Mouse (Mus musculus): ENCODE measurements around the gene Krt4. TPM values are rescaled to one million over a fixed set of nuclear protein-coding genes. Genes with fewer than 3 reads are reported as not detected.

The Krt4 gene
- not detected for polyA plus RNA-seq (2015; fragmentation: Illumina TruSeq; extraction: RNeasy Lipid Tissue Mini Kit (QIAGEN cat#74804); ENCODE audit: low read depth, low replicate concordance)

DNA sequence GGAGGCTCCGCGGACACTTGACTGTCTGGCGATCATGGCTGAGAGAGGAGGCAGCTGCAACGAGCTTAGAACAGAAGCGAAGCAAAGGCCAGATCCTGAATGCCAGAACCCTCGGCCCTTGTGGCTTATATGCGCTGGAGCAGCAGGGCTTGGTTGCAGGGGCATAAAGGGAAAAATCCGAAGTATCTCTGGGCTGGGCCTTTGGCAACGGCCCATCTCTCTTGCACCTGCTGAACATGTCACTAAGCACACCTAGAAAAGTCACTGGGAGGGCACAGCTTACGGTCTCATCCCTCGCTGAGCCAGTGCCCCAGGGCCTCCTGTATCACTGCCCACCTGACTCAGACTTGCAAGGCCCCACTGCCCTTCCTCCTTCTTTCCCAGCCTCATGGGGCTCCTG, at the start of gene Krt4:
Gene Krt4, minus strand, starts transcription at position 101 of the 400 bp plus-strand sequence.

DNA sequence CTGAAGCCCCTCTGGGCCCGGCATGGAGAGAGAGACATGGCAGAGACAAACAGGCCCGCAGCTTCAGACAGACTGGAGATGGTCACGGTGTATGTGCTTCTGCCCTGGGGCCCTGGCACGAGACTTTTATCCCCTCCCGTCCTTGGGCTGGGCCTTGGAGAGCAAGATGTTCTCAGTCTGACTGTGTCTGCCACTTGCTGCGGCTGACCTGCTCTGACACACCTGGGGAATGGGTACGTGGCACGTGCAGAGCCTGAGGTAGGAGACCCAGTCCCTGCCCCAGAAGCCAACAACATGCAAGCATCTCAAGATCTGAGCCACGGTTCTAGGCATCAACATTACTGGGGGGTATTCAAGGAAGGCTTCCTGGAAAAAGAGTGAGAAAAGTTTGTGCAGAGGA, 29.7 kb upstream of the Krt4 start, which contains the start of gene Krt78:
Gene Krt78, minus strand, starts transcription at position 101 of the 400 bp plus-strand sequence.

DNA sequence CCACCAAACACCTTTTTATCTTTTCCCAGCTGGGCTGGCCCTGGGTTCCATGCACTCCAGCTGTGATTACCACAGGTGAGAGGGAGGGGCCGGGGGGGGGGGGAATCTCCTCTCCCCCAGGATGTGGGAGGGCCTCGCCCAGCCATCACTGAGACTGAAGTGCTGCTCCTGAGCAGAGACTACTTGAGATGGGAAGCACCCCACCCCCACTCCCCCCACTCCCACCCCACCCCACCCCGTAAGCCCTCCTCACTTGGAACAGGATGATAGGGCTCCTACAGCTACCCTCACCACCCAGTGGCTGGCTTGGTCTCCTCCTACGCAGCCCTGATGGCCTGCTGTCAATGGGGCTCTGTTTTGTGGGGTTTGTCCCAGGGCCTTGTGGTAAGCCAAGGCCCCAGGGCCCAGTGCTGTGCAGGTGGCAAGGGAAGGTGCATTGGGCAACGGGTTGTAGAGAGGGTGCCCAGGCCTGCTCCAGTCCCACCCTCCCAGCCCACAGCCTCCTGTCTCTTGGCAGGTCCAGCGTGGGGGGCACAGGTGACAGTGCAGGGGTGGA, 15.8 kb upstream of the Krt4 start, which contains the start of gene Krt79:
Gene Krt79, minus strand, starts transcription at position 51 of the 556 bp plus-strand sequence.

DNA sequence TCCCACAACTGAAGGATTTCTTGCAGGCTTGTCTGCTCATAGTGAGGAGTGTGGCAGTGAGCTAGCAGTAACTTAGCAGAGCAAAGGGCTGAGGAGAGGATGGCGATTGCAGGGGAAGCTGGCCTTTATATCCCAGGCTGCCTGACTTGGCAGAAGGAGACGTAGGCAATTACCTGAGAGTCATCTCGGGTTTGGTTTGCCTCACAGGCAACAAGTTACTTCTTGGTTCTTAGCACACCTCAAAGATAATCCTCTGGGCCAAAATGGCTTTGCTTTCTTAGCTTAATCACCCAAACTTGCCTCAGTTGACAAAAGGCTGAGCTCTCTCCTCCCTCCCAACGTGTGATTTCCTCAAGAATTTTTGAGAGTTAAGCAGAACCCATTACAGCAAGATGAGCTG, 31.7 kb downstream of the Krt4 start, which contains the start of gene Krt76:
Gene Krt76, minus strand, starts transcription at position 101 of the 400 bp plus-strand sequence.

DNA sequence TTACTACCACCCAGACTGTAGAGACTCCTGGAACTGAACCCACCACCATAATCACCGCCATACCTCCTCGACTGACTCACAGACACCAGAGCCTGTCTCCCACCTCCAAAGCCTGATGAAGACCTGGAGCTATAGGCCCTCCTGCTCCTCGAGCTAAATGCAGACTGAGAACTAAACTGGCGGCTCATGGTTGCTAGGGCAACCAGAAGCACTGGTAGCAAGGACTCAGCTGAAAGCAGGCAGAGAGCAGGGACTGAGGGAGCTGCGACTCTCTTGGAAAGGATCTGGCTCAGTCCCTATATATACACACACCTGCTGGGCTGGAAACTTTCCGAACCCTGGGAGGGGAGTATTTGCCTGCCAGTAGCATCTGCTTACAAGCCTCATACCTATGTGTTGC, 55.1 kb downstream of the Krt4 start, which contains the start of gene Krt77:
Gene Krt77, minus strand, starts transcription at position 275 of the 400 bp plus-strand sequence.

Other genes starting within 250 kb of the Krt4 start
- gene Krt6b, start 244.4 kb downstream of the Krt4 start, polyA plus RNA-seq (2015; fragmentation: Illumina TruSeq; extraction: RNeasy Lipid Tissue Mini Kit (QIAGEN cat#74804); ENCODE audit: low read depth, low replicate concordance) = not detected
- gene Krt6a, start 230.4 kb downstream of the Krt4 start, polyA plus RNA-seq (2015; fragmentation: Illumina TruSeq; extraction: RNeasy Lipid Tissue Mini Kit (QIAGEN cat#74804); ENCODE audit: low read depth, low replicate concordance) = not detected
- not detected for gene Krt5, start 211.8 kb downstream of the Krt4 start, polyA plus RNA-seq (2015; fragmentation: Illumina TruSeq; extraction: RNeasy Lipid Tissue Mini Kit (QIAGEN cat#74804); ENCODE audit: low read depth, low replicate concordance)
- not detected for gene Krt71, start 181.6 kb downstream of the Krt4 start, polyA plus RNA-seq (2015; fragmentation: Illumina TruSeq; extraction: RNeasy Lipid Tissue Mini Kit (QIAGEN cat#74804); ENCODE audit: low read depth, low replicate concordance)
- gene Krt72, start 138.3 kb downstream of the Krt4 start, polyA plus RNA-seq (2015; fragmentation: Illumina TruSeq; extraction: RNeasy Lipid Tissue Mini Kit (QIAGEN cat#74804); ENCODE audit: low read depth, low replicate concordance) = not detected
- 0.88 TPM for gene Krt73, start 122.4 kb downstream of the Krt4 start, polyA plus RNA-seq (2015; fragmentation: Illumina TruSeq; extraction: RNeasy Lipid Tissue Mini Kit (QIAGEN cat#74804); ENCODE audit: low read depth, low replicate concordance)
- gene Krt2, start 106.6 kb downstream of the Krt4 start, polyA plus RNA-seq (2015; fragmentation: Illumina TruSeq; extraction: RNeasy Lipid Tissue Mini Kit (QIAGEN cat#74804); ENCODE audit: low read depth, low replicate concordance) = 0.65 TPM
- 5.6 TPM for gene Krt1, start 73.9 kb downstream of the Krt4 start, polyA plus RNA-seq (2015; fragmentation: Illumina TruSeq; extraction: RNeasy Lipid Tissue Mini Kit (QIAGEN cat#74804); ENCODE audit: low read depth, low replicate concordance)
- 6.7 TPM for gene Krt77, start 55.0 kb downstream of the Krt4 start, polyA plus RNA-seq (2015; fragmentation: Illumina TruSeq; extraction: RNeasy Lipid Tissue Mini Kit (QIAGEN cat#74804); ENCODE audit: low read depth, low replicate concordance)
- gene Krt76, start 31.8 kb downstream of the Krt4 start, polyA plus RNA-seq (2015; fragmentation: Illumina TruSeq; extraction: RNeasy Lipid Tissue Mini Kit (QIAGEN cat#74804); ENCODE audit: low read depth, low replicate concordance) = not detected
- not detected for gene Krt79, start 15.6 kb upstream of the Krt4 start, polyA plus RNA-seq (2015; fragmentation: Illumina TruSeq; extraction: RNeasy Lipid Tissue Mini Kit (QIAGEN cat#74804); ENCODE audit: low read depth, low replicate concordance)
- not detected for gene Krt78, start 29.6 kb upstream of the Krt4 start, polyA plus RNA-seq (2015; fragmentation: Illumina TruSeq; extraction: RNeasy Lipid Tissue Mini Kit (QIAGEN cat#74804); ENCODE audit: low read depth, low replicate concordance)
- 0.91 TPM for gene Krt8, start 79.7 kb upstream of the Krt4 start, polyA plus RNA-seq (2015; fragmentation: Illumina TruSeq; extraction: RNeasy Lipid Tissue Mini Kit (QIAGEN cat#74804); ENCODE audit: low read depth, low replicate concordance)
- 1.9 TPM for gene Krt18, start 103.4 kb upstream of the Krt4 start, polyA plus RNA-seq (2015; fragmentation: Illumina TruSeq; extraction: RNeasy Lipid Tissue Mini Kit (QIAGEN cat#74804); ENCODE audit: low read depth, low replicate concordance)
- gene Eif4b, start 149.0 kb upstream of the Krt4 start, polyA plus RNA-seq (2015; fragmentation: Illumina TruSeq; extraction: RNeasy Lipid Tissue Mini Kit (QIAGEN cat#74804); ENCODE audit: low read depth, low replicate concordance) = 110 TPM
- 20.3 TPM for gene Tns2, start 175.7 kb upstream of the Krt4 start, polyA plus RNA-seq (2015; fragmentation: Illumina TruSeq; extraction: RNeasy Lipid Tissue Mini Kit (QIAGEN cat#74804); ENCODE audit: low read depth, low replicate concordance)
- gene Spryd3, start 211.5 kb upstream of the Krt4 start, polyA plus RNA-seq (2015; fragmentation: Illumina TruSeq; extraction: RNeasy Lipid Tissue Mini Kit (QIAGEN cat#74804); ENCODE audit: low read depth, low replicate concordance) = 141 TPM
- gene Igfbp6, start 219.6 kb upstream of the Krt4 start, polyA plus RNA-seq (2015; fragmentation: Illumina TruSeq; extraction: RNeasy Lipid Tissue Mini Kit (QIAGEN cat#74804); ENCODE audit: low read depth, low replicate concordance) = 61.4 TPM
- gene Soat2, start 225.8 kb upstream of the Krt4 start, polyA plus RNA-seq (2015; fragmentation: Illumina TruSeq; extraction: RNeasy Lipid Tissue Mini Kit (QIAGEN cat#74804); ENCODE audit: low read depth, low replicate concordance) = 0.19 TPM